Mouse (Mus musculus) E14TG2a.4 (cell line): Measurements from ENCODE around the gene Insr.

ENCODE experiments used
- CTCF ChIP-seq: conservative IDR thresholded peaks from 2 replicates; pipeline ENCODE4 v1.5.1; 2014; ENCODE audit warnings: low read length
- NANOG ChIP-seq: IDR thresholded peaks from 2 replicates; pipeline ENCODE4 v1.6.1; 2014; ENCODE audit warnings: borderline replicate concordance, low read length, mixed read lengths

- TF ChIP-seq CTCF (no peak), NANOG (no peak)
These were observed 62.8 kb downstream of the Insr start for GRCm38 (mm10) chr8:3216541-3217092.
